Mouse (Mus musculus) megakaryocyte, embryonic 14.5 days (primary cell): ENCODE results near the gene Tmem266. TPM values are rescaled to one million over a fixed set of nuclear protein-coding genes. Genes with fewer than 3 reads are reported as not detected.

Experiments used
- H3K27me3 ChIP-seq: replicated peaks from 2 replicates; pipeline ENCODE3; 2012; ENCODE audit warnings: inconsistent platforms
- H3K36me3 ChIP-seq: replicated peaks from 2 replicates; pipeline ENCODE3; 2012; ENCODE audit warnings: low read length, inconsistent platforms, mixed read lengths
- H3K4me1 ChIP-seq: 2 replicates; pipeline ENCODE4 v1.6.1; 2012; ENCODE audit warnings: inconsistent platforms
- H3K4me3 ChIP-seq: replicated peaks from 2 replicates; pipeline ENCODE3; 2012; ENCODE audit warnings: moderate library complexity, mild to moderate bottlenecking, inconsistent platforms
- H3K9me3 ChIP-seq: 2 replicates; pipeline ENCODE4 v1.6.1; 2012; ENCODE audit warnings: inconsistent platforms
- FLI1 ChIP-seq: IDR thresholded peaks from 2 replicates; pipeline ENCODE4 v1.6.1; 2012; ENCODE audit warnings: low read length, inconsistent platforms, mixed read lengths
- GATA1 ChIP-seq: IDR thresholded peaks from 3 replicates; pipeline ENCODE4 v1.6.1; 2012; ENCODE audit warnings: mixed read lengths, low read length, inconsistent platforms, borderline replicate concordance
- polyA plus RNA-seq: library from polyadenylated mRNA; stranded (reverse); fragments of >175 nt; gene quantifications from 2 replicates; pipeline ENCODE4 v1.2.3, GENCODE M21; 2012; ENCODE audit warnings: low replicate concordance; ENCODE audit not compliant: insufficient read depth

Tmem266 gene
- polyA plus RNA-seq, 1 experiment, result 0.07 TPM

DNA sequence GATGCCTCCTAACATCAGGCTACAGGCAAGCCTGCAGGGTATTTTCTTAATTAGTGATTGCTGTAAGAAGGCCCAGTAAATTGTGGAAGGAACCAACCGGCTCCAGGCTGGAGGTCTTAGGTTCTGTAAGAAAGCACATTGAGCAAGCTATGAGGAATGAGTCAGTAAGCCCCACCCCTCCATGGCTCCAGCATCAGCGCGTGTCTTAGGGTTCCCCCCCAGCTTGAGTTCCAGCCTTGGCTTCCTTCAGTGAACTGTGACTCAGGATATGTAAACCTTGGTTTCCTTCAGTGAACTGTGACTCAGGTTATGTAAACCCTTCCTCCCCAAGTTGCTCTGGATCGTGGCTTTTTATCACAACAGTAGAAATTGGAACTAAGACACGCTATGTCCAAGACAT lies 35.3 kb downstream of the Tmem266 start:
- H3K4me3 ChIP-seq, result no peak overlapping the region
- H3K27me3 ChIP-seq, result peaks cover 24% of the 10 kb centered on the region
- TF ChIP-seq GATA1 (no peak), FLI1 (no peak)
- no peaks in the 10 kb centered on the region for H3K36me3 ChIP-seq
- no peaks in the 10 kb centered on the region for H3K9me3 ChIP-seq
- H3K4me1 ChIP-seq, result no peaks in the 10 kb centered on the region

DNA sequence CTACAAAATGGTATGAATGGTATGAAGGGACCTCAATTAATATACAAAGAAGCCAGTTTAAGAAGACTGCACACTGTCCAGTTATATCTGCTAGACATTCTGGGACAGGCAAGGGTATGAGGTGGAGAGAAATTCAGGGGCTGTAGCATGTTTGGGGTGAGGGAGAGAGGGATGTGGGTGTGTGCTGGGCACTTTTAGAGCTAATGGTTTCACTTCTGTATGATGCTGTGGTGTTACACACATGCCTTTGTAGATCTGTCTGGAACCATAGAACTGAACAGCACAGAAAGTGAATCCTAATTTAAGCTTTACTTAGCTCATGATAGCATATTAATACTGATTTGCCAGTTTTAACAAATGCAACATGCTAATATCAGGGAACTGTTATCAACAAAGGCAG lies 37.0 kb downstream of the Tmem266 start:
- no peaks in the 10 kb centered on the region for H3K9me3 ChIP-seq
- no peak overlapping the region for H3K4me3 ChIP-seq
- H3K36me3 ChIP-seq, result no peaks in the 10 kb centered on the region
- H3K4me1 ChIP-seq, result no peaks in the 10 kb centered on the region
- peaks cover 22% of the 10 kb centered on the region for H3K27me3 ChIP-seq
- TF ChIP-seq FLI1, result no peak
- TF ChIP-seq GATA1, result no peak

DNA sequence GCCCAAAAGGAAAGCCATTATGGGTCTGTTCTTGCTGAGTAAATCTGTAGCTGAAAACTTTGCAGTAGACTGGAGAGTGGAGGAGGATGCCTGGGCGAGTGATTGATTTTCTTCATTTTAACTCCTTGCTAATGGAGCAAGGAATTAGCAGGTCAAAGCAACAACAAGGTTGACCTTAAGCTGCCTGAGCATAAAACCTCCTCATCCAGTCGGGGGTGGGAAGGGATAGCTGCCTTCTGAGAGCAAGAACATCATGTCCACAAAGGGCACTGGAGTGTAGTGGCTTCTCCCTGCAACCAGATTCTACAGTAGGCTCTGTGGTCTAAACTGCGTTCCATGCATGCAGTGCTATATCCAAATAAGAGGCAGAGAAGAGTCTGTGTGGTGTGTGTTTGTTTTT lies 41.3 kb downstream of the Tmem266 start:
- Histone ChIP-seq H3K36me3 (no peaks in the 10 kb centered on the region), H3K9me3 (peaks cover 4% of the 10 kb centered on the region), H3K4me3 (no peak overlapping the region), H3K27me3 (peaks cover 11% of the 10 kb centered on the region), H3K4me1 (no peaks in the 10 kb centered on the region)
- TF ChIP-seq FLI1, result no peak
- no peak for TF ChIP-seq GATA1

DNA sequence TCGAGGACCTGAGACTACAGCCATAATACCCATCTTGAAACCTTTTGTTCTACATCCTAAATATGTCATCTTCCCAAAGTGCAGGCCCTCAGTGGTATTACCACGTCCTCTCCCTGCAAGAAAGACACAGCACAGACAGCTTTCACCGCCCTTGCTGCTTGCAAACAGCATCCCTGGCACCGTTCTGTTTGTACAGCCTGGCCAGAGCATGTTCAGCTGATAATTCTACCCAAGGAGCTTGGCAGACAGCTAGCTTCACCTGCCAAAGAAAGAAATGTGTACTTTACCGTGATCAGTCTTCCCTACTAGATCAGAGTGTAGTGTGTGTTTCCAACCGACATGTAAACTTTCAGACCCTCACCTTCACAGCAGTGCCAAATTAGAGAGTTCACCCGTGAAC lies 45.2 kb downstream of the Tmem266 start:
- Histone ChIP-seq H3K27me3 (peaks cover 13% of the 10 kb centered on the region), H3K4me1 (no peaks in the 10 kb centered on the region), H3K36me3 (no peaks in the 10 kb centered on the region), H3K4me3 (no peak overlapping the region), H3K9me3 (peaks cover 11% of the 10 kb centered on the region)
- TF ChIP-seq FLI1, result no peak
- TF ChIP-seq GATA1, result no peak

DNA sequence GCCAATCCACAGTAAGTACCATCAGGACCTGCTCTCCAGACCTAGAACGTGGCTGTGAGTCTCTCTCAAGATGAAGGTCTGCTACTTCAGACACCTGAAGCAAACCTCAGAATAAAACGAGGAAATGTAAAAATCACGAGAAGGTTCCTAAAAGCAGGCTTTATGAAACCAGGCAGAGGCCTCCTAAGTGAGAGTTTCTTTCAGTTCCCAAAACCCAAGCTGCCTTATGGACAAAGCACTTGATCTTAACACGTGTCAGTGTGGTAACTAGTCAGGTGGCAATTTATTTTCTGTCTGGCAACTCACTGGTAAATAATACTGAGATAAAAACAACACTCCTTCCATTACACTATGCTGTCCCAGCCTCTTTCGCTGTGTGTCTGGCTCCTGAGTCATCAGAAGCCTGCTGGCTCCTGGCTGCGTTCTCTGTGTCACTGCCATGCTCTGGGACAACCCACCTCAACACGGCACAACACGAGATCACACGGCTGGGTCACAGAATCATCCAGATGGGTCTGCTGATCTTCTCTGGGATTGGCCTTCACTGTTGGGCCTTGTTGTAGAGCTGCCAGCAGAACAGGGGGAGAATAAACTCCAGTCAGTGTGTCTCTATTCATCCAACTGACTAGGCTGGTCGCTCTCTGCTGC lies 51.0 kb downstream of the Tmem266 start:
- Histone ChIP-seq H3K36me3 (no peaks in the 10 kb centered on the region), H3K4me3 (no peak overlapping the region), H3K4me1 (no peaks in the 10 kb centered on the region), H3K27me3 (peaks cover 32% of the 10 kb centered on the region), H3K9me3 (peaks cover 7% of the 10 kb centered on the region)
- TF ChIP-seq GATA1 (no peak), FLI1 (no peak)

DNA sequence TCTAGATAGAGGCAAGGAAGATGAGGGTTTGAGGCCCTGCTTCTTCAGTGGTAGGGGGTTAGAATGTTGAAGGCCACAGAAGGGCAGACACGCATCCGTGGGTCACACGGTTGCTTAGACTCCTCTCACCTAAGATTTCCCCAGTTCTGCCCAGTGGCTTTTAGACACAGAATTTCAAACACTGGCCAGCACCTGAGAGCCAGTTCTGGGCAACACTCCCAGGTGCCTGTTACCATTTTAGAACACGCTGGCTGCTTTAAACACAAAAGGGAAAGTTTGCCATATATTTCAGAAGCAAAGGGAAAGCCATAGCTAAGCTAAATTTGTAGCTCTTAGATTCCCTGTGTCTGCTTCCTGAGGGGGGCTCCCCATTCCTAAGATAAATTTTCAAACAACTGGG lies 54.7 kb downstream of the Tmem266 start:
- Histone ChIP-seq H3K4me1 (no peaks in the 10 kb centered on the region), H3K4me3 (no peak overlapping the region), H3K27me3 (peaks cover 57% of the 10 kb centered on the region), H3K9me3 (0 out of 2 replicates have a peak, but pooled peaks cover 3% of the 10 kb centered on the region), H3K36me3 (no peaks in the 10 kb centered on the region)
- TF ChIP-seq FLI1 (no peak), GATA1 (no peak)

DNA sequence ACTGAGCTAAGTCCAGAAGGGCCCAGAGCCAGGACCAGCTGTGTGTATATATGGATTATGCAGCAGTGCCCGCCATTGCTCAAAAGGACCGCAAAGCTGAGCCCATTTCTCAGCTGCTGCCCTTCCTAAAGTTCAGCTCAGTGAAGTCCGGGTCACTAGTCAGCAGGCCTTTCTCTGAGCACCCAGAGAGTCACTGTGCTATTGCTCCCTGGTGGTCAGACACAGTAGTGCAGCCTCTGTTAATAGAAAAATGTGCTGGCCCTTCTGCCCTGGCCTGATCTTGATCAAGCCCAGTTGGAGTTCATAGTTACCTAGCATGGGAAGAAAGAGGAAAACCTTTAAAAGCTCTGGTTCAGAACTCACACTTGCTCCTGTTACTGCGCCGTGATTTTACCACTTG lies 55.7 kb downstream of the Tmem266 start:
- 0 out of 2 replicates have a peak, but pooled peaks cover 3% of the 10 kb centered on the region for H3K9me3 ChIP-seq
- H3K4me1 ChIP-seq, result peaks cover 3% of the 10 kb centered on the region; the same call in 1 of the 2 replicates
- peaks cover 53% of the 10 kb centered on the region for H3K27me3 ChIP-seq
- no peaks in the 10 kb centered on the region for H3K36me3 ChIP-seq
- no peak overlapping the region for H3K4me3 ChIP-seq
- TF ChIP-seq GATA1, result no peak
- TF ChIP-seq FLI1, result no peak

DNA sequence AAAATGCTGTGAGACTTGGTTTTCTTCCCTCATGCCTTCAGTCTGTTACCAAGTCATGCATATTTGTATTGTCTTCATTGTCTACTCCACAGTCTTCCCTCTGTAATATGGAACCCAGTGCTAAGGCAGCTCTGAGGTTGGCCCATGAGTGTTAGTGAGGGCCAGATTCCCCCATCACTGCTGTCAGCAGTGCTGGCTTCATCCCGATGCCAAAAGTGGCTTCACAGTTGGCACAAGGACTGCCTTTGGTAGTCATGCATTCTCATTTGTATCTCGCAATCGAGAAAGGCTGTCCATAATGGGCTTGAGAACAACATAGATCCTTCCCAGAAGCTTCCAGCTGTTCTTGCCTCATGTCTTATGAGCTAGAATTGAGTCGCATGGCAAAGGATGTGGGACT lies 59.4 kb downstream of the Tmem266 start:
- Histone ChIP-seq H3K4me1 (peaks cover 11% of the 10 kb centered on the region), H3K36me3 (no peaks in the 10 kb centered on the region), H3K4me3 (no peak overlapping the region), H3K27me3 (peaks cover 36% of the 10 kb centered on the region), H3K9me3 (0 out of 2 replicates have a peak, but pooled peaks cover 6% of the 10 kb centered on the region)
- no peak for TF ChIP-seq GATA1
- TF ChIP-seq FLI1, result no peak

DNA sequence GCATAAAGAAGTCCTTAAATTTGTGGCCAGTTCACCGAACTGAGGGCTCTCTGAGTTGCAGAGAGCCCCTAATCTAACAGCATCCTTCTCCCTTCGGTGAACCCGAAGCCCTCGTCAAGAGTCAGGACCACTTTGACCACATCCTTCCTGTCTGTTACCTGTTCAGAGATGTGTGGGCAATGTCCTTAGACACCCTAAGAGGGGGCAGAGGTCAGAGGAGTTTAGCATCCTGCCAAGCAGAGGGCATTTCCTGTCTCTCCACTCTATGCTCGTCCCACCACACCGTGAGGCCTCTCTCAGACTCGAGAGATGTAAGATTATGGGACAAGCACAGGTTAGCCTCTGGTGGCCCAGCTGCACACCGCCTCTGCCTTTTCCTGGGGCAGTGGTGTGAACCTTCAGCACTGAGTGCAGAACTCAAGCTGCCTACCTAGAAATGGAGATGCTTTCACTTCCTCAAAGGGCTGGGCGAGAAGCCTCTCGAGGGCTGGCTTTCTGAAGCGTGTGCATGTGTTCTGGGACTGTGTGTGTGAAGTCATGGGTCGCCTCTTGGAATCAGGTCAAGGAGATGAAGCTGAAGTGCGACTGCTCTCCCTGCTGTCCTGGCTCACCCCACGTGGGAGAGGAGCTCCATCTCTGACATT lies 61.3 kb downstream of the Tmem266 start:
- no peak for TF ChIP-seq GATA1
- TF ChIP-seq FLI1, result no peak

DNA sequence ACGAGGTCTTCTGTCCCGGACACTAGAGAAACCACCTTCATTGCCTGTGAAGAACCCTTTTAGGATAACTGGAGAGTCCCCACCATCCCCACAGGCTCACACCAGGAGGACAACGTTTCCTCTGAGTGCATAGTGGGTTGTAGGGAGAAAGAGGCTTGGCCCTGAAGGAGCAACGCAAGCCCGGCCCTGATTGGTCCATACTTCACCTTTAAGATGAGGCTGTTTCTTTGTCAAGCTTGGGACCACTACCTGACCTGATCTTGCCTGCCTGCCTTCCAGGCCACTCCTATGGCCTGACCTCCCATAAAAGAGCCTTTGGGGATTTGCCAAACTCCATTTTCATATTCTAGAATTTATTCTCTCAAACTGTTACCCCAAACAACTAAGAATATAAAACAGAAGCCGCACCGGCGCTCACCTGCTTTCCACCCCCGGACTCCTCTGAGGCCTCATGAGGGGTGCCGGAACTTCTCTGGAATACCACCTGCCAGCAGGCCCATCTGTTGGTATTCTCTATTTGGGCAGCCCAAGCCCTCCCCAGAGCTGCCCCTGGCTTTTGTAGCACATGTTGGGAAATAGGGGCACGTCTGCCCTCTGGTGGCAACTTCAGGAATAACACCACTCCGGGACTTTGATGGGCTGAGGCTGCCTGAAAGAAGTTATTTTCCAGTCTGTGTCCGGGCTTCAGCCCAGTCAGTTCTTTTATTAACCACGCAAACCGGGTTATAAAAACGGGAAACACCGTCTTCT lies 65.4 kb downstream of the Tmem266 start:
- H3K36me3 ChIP-seq, result no peaks in the 10 kb centered on the region
- peaks cover 16% of the 10 kb centered on the region for H3K4me1 ChIP-seq
- TF ChIP-seq FLI1 (no peak), GATA1 (no peak)
- no peak overlapping the region for H3K4me3 ChIP-seq
- peaks cover 35% of the 10 kb centered on the region for H3K27me3 ChIP-seq
- 0 out of 2 replicates have a peak, but pooled peaks cover 3% of the 10 kb centered on the region for H3K9me3 ChIP-seq

More for the DNA sequence above, 61.3 kb downstream of the Tmem266 start:
- Histone ChIP-seq H3K4me1 (peaks cover 11% of the 10 kb centered on the region), H3K4me3 (peak overlapping the region; percentile 80), H3K36me3 (no peaks in the 10 kb centered on the region), H3K9me3 (0 out of 2 replicates have a peak, but pooled peaks cover 6% of the 10 kb centered on the region), H3K27me3 (peaks cover 39% of the 10 kb centered on the region)
